Mouse (Mus musculus): ENCODE results near the gene Pde6b. TPM values are rescaled to one million over a fixed set of nuclear protein-coding genes. Genes with fewer than 3 reads are reported as not detected.
A peak's percentile ranks its signal among the peaks of the same experiment; 100 is the strongest.

Pde6b gene
- total RNA-seq, 2 experiments from 2014 or later: 0.28 to 0.48 TPM

DNA sequence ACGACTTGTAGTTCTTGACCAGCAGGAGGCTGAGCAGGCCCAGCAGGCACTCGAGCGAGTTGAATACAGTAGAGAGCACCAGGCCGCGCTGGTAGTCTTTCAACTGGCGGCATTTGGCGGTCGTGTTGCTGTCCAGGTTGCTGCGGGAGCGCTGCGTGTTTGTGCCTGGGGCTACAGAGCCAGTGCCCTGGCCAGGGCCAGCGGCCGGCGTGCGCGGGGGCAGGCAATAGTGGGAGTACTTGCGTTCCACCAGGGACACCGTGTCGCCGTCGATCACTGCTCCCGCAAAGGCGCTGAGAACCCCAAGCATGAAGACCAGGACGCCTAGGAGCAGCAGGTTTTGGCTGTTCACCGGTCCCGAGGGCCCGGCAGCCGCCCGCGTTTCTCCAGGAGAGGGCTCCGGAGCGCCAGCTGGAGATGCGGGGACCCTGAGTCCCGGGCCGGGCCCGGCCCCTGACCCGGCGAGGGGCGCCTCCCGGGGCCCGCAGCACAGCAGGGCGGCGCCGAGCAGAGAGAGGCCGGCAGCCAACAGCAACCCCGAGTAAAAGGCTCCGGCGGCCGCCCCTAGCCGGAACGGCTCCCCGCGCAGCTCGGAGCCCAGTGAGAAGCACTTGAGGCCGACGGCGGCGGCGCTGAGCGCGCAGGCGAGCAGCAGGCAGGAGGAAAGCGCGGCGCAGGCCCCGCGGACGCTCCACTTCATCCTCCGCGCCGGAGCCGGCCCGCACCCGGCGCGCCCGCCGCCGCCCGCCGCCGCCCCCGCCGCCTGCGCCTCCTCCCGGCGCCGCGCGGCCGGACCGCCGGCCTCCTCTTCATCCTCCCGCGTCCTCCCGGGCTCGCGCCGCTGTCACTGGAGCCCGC is 21.0 kb upstream of the Pde6b start:
- intact Hi-C loops (cut with DNase I): loop anchor here (5.0 kb wide), 2 partner anchors 65 to 95 kb away; partner anchors contain the start of genes Atp5k and Pcgf3
- DNase-seq (ENCODE audit: extremely low spot score in 1 of 2, low spot score in 2 of 2): peak; percentile 58 to 59
- no peak; the same call in 1 of the 2 replicates for TF ChIP-seq CTCF (IDR thresholded peaks at IDR 0.05)
- Histone ChIP-seq H3K4me3 (peak overlapping the region; percentile 77), H3K27ac (peak overlapping the region; percentile 98)

- peak in 1 of 2 experiments; percentile 33 for DNase-seq (ENCODE audit: extremely low spot score in 1 of 2, low spot score in 2 of 2)
- Histone ChIP-seq H3K27ac (peak within 1 kb of the TSS; percentile 98), H3K4me3 (peak within 1 kb of the TSS; percentile 77)
- intact Hi-C loops (cut with DNase I): loop anchor here (2.0 to 5.0 kb wide), 3 partner anchors 39 to 94 kb away; partner anchors contain the start of genes Atp5k and Pcgf3
- TF ChIP-seq CTCF (IDR thresholded peaks at IDR 0.05): no peak
Measured at GRCm38 (mm10) chr5:108367871-108368332, 20.3 kb upstream of the Pde6b start, which contains the start of gene Gm42517. Gene Gm42517 (minus strand): TSS chr5:108367922.

DNA sequence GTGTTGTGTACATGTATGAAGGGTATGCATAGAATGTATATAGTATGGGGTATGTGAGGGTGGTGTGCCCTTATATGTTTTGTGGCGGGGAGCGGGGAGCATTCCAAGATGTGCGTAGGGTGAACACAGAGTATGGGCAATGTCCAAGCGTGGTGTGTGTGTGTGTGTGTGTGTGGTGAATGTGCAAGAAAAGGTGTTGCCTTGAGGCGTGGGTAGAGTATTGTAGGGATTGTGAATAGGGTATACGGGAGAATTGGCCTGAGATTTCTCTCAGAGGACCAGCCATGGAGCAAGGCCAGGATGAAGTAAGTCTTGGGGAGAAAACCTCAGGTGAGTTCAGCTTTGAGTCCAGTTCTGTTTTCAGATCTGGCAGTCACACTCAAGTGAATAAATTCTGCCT is 19.7 kb upstream of the Pde6b start:
- Histone ChIP-seq H3K27ac (peak overlapping the region; percentile 98), H3K4me3 (peak overlapping the region; percentile 77)
- intact Hi-C loops (cut with DNase I): loop anchor here (2.0 to 5.0 kb wide), 3 partner anchors 38 to 94 kb away; partner anchors contain the start of genes Atp5k and Pcgf3
- no peak for TF ChIP-seq CTCF (IDR thresholded peaks at IDR 0.05)
- DNase-seq (ENCODE audit: extremely low spot score in 1 of 2, low spot score in 2 of 2): peak; percentile 35 to 37

DNA sequence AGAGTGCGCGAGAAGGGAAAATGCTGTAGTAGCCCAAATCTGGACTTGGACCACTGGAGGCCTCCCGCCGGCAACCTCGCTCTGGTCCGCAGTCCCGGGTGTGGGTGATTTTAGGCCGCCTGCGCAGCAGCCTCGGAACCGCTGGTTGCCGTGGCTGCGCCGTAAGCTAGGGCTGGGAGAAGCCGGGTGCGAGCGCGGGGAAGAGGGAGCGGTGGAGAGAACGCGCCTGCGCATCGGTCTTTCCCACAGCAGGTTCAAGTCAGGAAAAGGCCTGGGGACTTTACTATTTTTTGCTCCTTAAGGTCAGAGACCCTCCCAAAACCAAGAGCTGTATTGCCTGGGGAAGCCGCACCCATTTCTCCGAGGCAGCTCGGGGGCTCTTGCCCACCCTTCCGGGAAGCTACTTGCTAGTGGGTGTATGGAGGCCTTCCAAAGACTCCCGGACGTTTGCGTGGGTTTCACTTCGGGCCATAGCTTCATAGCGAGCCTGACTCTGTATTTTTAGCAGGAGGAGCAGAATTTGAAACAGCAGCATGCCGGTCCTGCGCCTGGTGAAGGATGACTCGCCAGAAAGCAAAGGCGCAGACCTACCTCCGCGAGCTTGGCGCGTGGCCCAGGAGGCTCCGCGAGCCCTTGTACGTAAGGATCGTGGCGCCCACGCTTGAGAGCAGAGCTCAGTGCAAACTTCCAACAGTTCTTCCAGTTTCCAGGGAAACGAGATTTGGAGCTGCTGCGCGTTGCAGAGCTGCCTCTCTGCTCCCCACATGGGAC is 19.2 kb upstream of the Pde6b start:
- intact Hi-C loops (cut with DNase I): loop anchor here (1.0 to 5.0 kb wide), 4 partner anchors 16 to 93 kb away; partner anchors contain the start of genes Atp5k and Pcgf3
- peak overlapping the region; percentile 98 for H3K27ac ChIP-seq
- H3K4me3 ChIP-seq: peak overlapping the region; percentile 77
- peak; percentile 89 to 95 for DNase-seq (ENCODE audit: extremely low spot score in 1 of 2, low spot score in 2 of 2)
- no peak for TF ChIP-seq CTCF (IDR thresholded peaks at IDR 0.05)

GRCm38 (mm10) chr5:108369964-108370363 is 18.2 kb upstream of the Pde6b start:
- H3K4me3 ChIP-seq: peak overlapping the region; percentile 77
- peak overlapping the region; percentile 58 for H3K27ac ChIP-seq
- no peak for TF ChIP-seq CTCF (IDR thresholded peaks at IDR 0.05)
- intact Hi-C loops (cut with DNase I): loop anchor here (1.0 to 5.0 kb wide), 4 partner anchors 15 to 92 kb away; partner anchors contain the start of genes Atp5k and Pcgf3
- no peak for DNase-seq (ENCODE audit: extremely low spot score in 1 of 2, low spot score in 2 of 2)

GRCm38 (mm10) chr5:108374079-108374478 is 14.1 kb upstream of the Pde6b start:
- no peak overlapping the region for H3K27ac ChIP-seq
- DNase-seq (ENCODE audit: extremely low spot score in 1 of 2, low spot score in 2 of 2): no peak
- H3K4me3 ChIP-seq: no peak overlapping the region
- TF ChIP-seq CTCF (IDR thresholded peaks at IDR 0.05): no peak
- intact Hi-C loops (cut with DNase I): no loop called here

GRCm38 (mm10) chr5:108376059-108376458 is 12.1 kb upstream of the Pde6b start:
- intact Hi-C loops (cut with DNase I): no loop called here
- Histone ChIP-seq H3K4me3 (no peak overlapping the region), H3K27ac (no peak overlapping the region)
- no peak for DNase-seq (ENCODE audit: extremely low spot score in 1 of 2, low spot score in 2 of 2)
- no peak for TF ChIP-seq CTCF (IDR thresholded peaks at IDR 0.05)

- Histone ChIP-seq H3K4me3 (no peak overlapping the region), H3K27ac (no peak overlapping the region)
- intact Hi-C loops (cut with DNase I): no loop called here
- TF ChIP-seq CTCF (IDR thresholded peaks at IDR 0.05): no peak
- no peak for DNase-seq (ENCODE audit: extremely low spot score in 1 of 2, low spot score in 2 of 2)
Measured at GRCm38 (mm10) chr5:108378346-108378745, 9.8 kb upstream of the Pde6b start.

- no peak for DNase-seq (ENCODE audit: extremely low spot score in 1 of 2, low spot score in 2 of 2)
Measured at GRCm38 (mm10) chr5:108385632-108386031, 2.6 kb upstream of the Pde6b start.

DNA sequence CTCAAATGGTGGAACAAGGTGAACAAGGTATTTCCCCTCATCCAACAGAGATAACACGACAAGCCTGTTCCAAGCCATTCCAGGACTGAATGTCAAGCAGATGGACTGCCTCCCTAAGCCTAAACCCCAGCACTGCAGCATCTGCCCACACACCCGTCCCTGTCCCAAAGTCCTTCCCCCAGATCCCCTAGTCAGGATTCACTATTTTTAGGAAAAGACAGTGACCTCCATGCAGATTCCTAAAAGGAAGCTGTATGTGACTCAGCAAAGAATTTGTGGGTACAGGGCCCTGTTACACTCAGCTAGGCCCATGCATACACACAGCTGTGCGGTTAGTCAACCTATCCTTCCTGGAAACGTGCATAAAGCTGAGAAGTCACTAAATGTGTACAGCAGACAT is 1.7 kb upstream of the Pde6b start:
- Histone ChIP-seq H3K4me3 (no peak overlapping the region), H3K27ac (peak overlapping the region; percentile 74)
- intact Hi-C loops (cut with DNase I): loop anchor here (2.0 kb wide), 1 partner anchor 20 kb away; no protein-coding TSS in a partner anchor
- TF ChIP-seq CTCF (IDR thresholded peaks at IDR 0.05): no peak
- DNase-seq (ENCODE audit: extremely low spot score in 1 of 2, low spot score in 2 of 2): no peak

More at GRCm38 (mm10) chr5:108385632-108386031, 2.6 kb upstream of the Pde6b start:
- Histone ChIP-seq H3K4me3 (no peak overlapping the region), H3K27ac (peak overlapping the region; percentile 82)
- intact Hi-C loops (cut with DNase I): loop anchor here (1.0 to 2.0 kb wide), 2 partner anchors 16 to 21 kb away; no protein-coding TSS in a partner anchor
- TF ChIP-seq CTCF (IDR thresholded peaks at IDR 0.05): no peak

GRCm38 (mm10) chr5:108389744-108390143 is 1.6 kb downstream of the Pde6b start:
- H3K4me3 ChIP-seq: no peak overlapping the region
- intact Hi-C loops (cut with DNase I): no loop called here
- no peak for TF ChIP-seq CTCF (IDR thresholded peaks at IDR 0.05)

More at GRCm38 (mm10) chr5:108389744-108390143, 1.6 kb downstream of the Pde6b start:
- no peak overlapping the region for H3K27ac ChIP-seq
- no peak for DNase-seq (ENCODE audit: extremely low spot score in 1 of 2, low spot score in 2 of 2)
